13 mouse cellular contexts compared by ENCODE assay signal in the genomic region with DNA sequence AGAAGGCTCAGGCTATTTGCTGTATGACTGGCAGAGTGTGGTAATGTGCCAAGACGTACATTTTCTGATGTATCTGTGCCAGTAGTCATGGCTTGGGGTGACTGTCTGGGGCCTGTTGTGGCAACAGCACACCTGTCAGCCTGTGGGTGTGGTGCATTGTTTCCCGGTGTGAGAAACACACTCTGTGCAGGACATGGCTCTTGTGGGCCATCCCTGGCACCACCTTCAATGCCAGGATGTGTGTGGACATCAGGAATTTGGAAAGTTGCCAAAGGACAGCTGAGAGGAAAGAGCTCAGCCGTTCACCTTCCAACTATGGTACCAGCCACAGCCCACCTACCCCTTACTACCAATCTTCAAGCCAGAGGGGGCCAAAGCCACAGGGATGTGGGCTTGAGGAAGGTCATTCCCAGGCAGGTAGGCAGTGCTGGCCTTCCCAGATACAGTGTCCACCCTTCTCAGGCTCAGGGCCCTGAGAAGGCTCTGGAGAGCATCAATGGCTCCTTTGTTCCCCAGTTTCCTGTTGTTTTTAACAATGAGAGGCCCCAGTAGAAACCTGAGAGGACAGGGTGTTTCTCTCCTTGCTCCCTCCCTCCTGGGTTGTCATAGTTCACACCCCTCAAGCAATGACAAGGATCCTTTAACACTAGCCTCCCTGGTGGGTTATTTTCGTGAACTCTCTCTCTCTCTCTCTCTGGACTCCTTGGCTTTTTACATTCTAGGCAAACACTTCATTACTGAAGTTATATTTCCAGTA. TPM values are rescaled to one million over a fixed set of nuclear protein-coding genes. Genes with fewer than 3 reads are reported as not detected.
A peak's percentile ranks its signal among the peaks of the same experiment; 100 is the strongest.
DNase-seq lines count a peak whose midpoint lies in the region; ATAC-seq and TF ChIP-seq lines count a peak whose summit lies in the region.
"Had no signal": no experiment of that assay in that cellular context is flagged by ENCODE, and none has a peak within 500 bp of the region (broad histone marks: within the 10 kb centered on the region; RNA-seq: fewer than 3 reads in every experiment).

No protein-coding gene starts in this region.

- ATAC-seq in heart, embryonic 11.5 days (replicated peaks; ENCODE audit: insufficient number of reproducible peaks, low FRiP score, low TSS enrichment) = no peak
- ATAC-seq in lung, postnatal 0 days = peak; percentile 33
- 0 out of 2 replicates have a peak, but pooled peaks have one; percentile 14 for ATAC-seq in intestine, embryonic 15.5 days
- ATAC-seq: forebrain, postnatal 0 days had no signal

- intact Hi-C loops in heart, postnatal 36 days (cut with DNase I) = no loop called here
- intact Hi-C loops in left cerebral cortex, postnatal 14 days (cut with DNase I) = no loop called here

- 43% methylated on average over 4 of the region's 4 CpGs for WGBS in heart, embryonic 11.5 days (ENCODE audit: insufficient replicate concordance)
- WGBS in lung, postnatal 0 days = 30% methylated on average over 4 of the region's 4 CpGs
- 69% methylated on average over 4 of the region's 4 CpGs for WGBS in intestine, embryonic 15.5 days

- no peak overlapping the region for H3K4me3 ChIP-seq in heart, embryonic 11.5 days (ENCODE audit: low read depth, low read length)
- no peak overlapping the region for H3K4me3 ChIP-seq in lung, postnatal 0 days (ENCODE audit: low read depth, low read length)
- H3K4me3 ChIP-seq in intestine, embryonic 15.5 days (replicated peaks) = no peak overlapping the region
- H3K4me3 ChIP-seq in layer of hippocampus, adult 2 months = no peak overlapping the region
- H3K4me3 ChIP-seq: stomach, embryonic 15.5 days had no signal

- H3K9ac ChIP-seq in heart, embryonic 11.5 days (ENCODE audit: low read depth, low read length) = no peak overlapping the region
- H3K9ac ChIP-seq in lung, postnatal 0 days (replicated peaks; ENCODE audit: low read depth) = no peak overlapping the region
- no peak overlapping the region for H3K9ac ChIP-seq in intestine, embryonic 15.5 days
- H3K9ac ChIP-seq: forebrain, postnatal 0 days; hindbrain, embryonic 14.5 days; stomach, embryonic 15.5 days had no signal

- no peak overlapping the region for H3K4me2 ChIP-seq in heart, embryonic 11.5 days
- H3K4me2 ChIP-seq in lung, postnatal 0 days (replicated peaks; ENCODE audit: low read depth, low read length) = no peak overlapping the region
- no peak overlapping the region for H3K4me2 ChIP-seq in intestine, embryonic 15.5 days (replicated peaks)
- H3K4me2 ChIP-seq: hindbrain, embryonic 14.5 days; stomach, embryonic 15.5 days had no signal

- TF ChIP-seq EP300 in lung, postnatal 0 days (IDR thresholded peaks at IDR 0.05) = peak; percentile 54

- no peak; the same call in 1 of the 2 replicates for TF ChIP-seq CTCF in lung, postnatal 0 days (IDR thresholded peaks at IDR 0.05)
- no peak for TF ChIP-seq CTCF in layer of hippocampus, adult 2 months (conservative IDR thresholded peaks at IDR 0.05)

- peaks cover under 1% of the 10 kb centered on the region for H3K27me3 ChIP-seq in heart, embryonic 11.5 days (ENCODE audit: control insufficient read depth, insufficient read depth, low read length)
- no peaks in the 10 kb centered on the region for H3K27me3 ChIP-seq in lung, postnatal 0 days (replicated peaks; ENCODE audit: insufficient read depth, low read length)
- no peaks in the 10 kb centered on the region; the same call in 1 of the 2 replicates for H3K27me3 ChIP-seq in intestine, embryonic 15.5 days (replicated peaks)

- no peaks in the 10 kb centered on the region for H3K9me3 ChIP-seq in heart, embryonic 11.5 days (replicated peaks; ENCODE audit: control insufficient read depth, low read length)
- H3K9me3 ChIP-seq in lung, postnatal 0 days (ENCODE audit: low read length) = no peaks in the 10 kb centered on the region
- H3K9me3 ChIP-seq in intestine, embryonic 15.5 days = no peaks in the 10 kb centered on the region
- H3K9me3 ChIP-seq: stomach, embryonic 15.5 days had no signal

- H3K4me1 ChIP-seq in heart, embryonic 11.5 days (ENCODE audit: control insufficient read depth, insufficient read depth, low read length) = peaks cover 23% of the 10 kb centered on the region
- H3K4me1 ChIP-seq in lung, postnatal 0 days (ENCODE audit: insufficient read depth, low read depth, low read length) = peaks cover 9% of the 10 kb centered on the region; the same call in 1 of the 2 replicates
- H3K4me1 ChIP-seq in intestine, embryonic 15.5 days (replicated peaks) = peaks cover 18% of the 10 kb centered on the region

- DNase-seq in heart, postnatal 36 days = no peak
- peak; percentile 64 for DNase-seq in lung, postnatal 0 days (ENCODE audit: low spot score)
- DNase-seq in lung, postnatal 14 days = no peak
- DNase-seq in layer of hippocampus, adult 2 months (ENCODE audit: low spot score in 2 of 2) = no peak
- DNase-seq in left cerebral cortex, postnatal 14 days (ENCODE audit: low spot score in 2 of 2) = no peak
- DNase-seq: forebrain, postnatal 0 days; right cerebral cortex, adult 18-20 months had no signal

- no peaks in the 10 kb centered on the region for H3K36me3 ChIP-seq in heart, embryonic 11.5 days (ENCODE audit: control insufficient read depth, insufficient read depth, low read length)
- no peaks in the 10 kb centered on the region for H3K36me3 ChIP-seq in lung, postnatal 0 days (ENCODE audit: insufficient read depth, low read length)
- H3K36me3 ChIP-seq in intestine, embryonic 15.5 days = no peaks in the 10 kb centered on the region
- H3K36me3 ChIP-seq: stomach, embryonic 15.5 days had no signal

- peak overlapping the region; percentile 19; the same call in 1 of the 2 replicates for H3K27ac ChIP-seq in heart, embryonic 11.5 days (ENCODE audit: low read depth, low read length)
- peak overlapping the region; percentile 86 for H3K27ac ChIP-seq in lung, postnatal 0 days (ENCODE audit: low read length)
- H3K27ac ChIP-seq in intestine, embryonic 15.5 days = peak overlapping the region; percentile 44; the same call in 1 of the 2 replicates
- H3K27ac ChIP-seq in layer of hippocampus, adult 2 months = no peak overlapping the region
- H3K27ac ChIP-seq: hindbrain, embryonic 14.5 days had no signal

RNA-seq across cellular contexts. Expression of gene Trnp1, which starts 8.7 kb away (rescaled TPM):
- 0.94 and 1.4 TPM in 2 replicates for polyA plus RNA-seq in heart, embryonic 11.5 days (2014; fragmentation: Nextera tagmentation; extraction: Ambion mirVana)
- 1 to 10 TPM; 1.7 to 2.0 TPM for total RNA-seq in heart, postnatal 36 days (2021)
- 1.1 and 1.4 TPM in 2 replicates for polyA plus RNA-seq in lung, postnatal 0 days (2015; fragmentation: Nextera tagmentation; extraction: Ambion mirVana)
- polyA plus RNA-seq in intestine, embryonic 15.5 days (2015; fragmentation: Nextera tagmentation; extraction: Ambion mirVana) = 1.6 and 1.7 TPM in 2 replicates
- 100 to 1,000 TPM; 154 to 165 TPM for total RNA-seq in layer of hippocampus, adult 2 months (2021)
- 100 to 1,000 TPM; 150 to 170 TPM for total RNA-seq in left cerebral cortex, postnatal 14 days (2021)
- total RNA-seq: liver, adult 2 months; megakaryocyte, adult 5-6 weeks had no signal

RNA-seq across cellular contexts. Expression of gene Tent5b, which starts 9.7 kb away (rescaled TPM):
- 0.47 and 0.83 TPM in 2 replicates for polyA plus RNA-seq in heart, embryonic 11.5 days (2014; fragmentation: Nextera tagmentation; extraction: Ambion mirVana)
- total RNA-seq in heart, postnatal 36 days (2021) = 1 to 10 TPM; 2.1 to 2.2 TPM
- polyA plus RNA-seq in lung, postnatal 0 days (2015; fragmentation: Nextera tagmentation; extraction: Ambion mirVana) = 11.0 and 19.1 TPM in 2 replicates
- 0.82 and 0.94 TPM in 2 replicates for polyA plus RNA-seq in intestine, embryonic 15.5 days (2015; fragmentation: Nextera tagmentation; extraction: Ambion mirVana)
- not detected for total RNA-seq in layer of hippocampus, adult 2 months (2021)
- not detected for total RNA-seq in left cerebral cortex, postnatal 14 days (2021)
- total RNA-seq: megakaryocyte, adult 5-6 weeks had no signal

RNA-seq across cellular contexts. Expression of gene Kdf1, which starts 29.1 kb away (rescaled TPM):
- polyA plus RNA-seq in heart, embryonic 11.5 days (2014; fragmentation: Nextera tagmentation; extraction: Ambion mirVana) = 0.77 and 0.80 TPM in 2 replicates
- total RNA-seq in heart, postnatal 36 days (2021) = not detected
- polyA plus RNA-seq in lung, postnatal 0 days (2015; fragmentation: Nextera tagmentation; extraction: Ambion mirVana) = 24.8 TPM in 2 replicates
- 40.5 and 45.1 TPM in 2 replicates for polyA plus RNA-seq in intestine, embryonic 15.5 days (2015; fragmentation: Nextera tagmentation; extraction: Ambion mirVana)
- total RNA-seq in layer of hippocampus, adult 2 months (2021) = under 1 TPM in 1 of 2 experiments, not detected in 1; 0.34 TPM
- total RNA-seq in left cerebral cortex, postnatal 14 days (2021) = not detected
- total RNA-seq: forebrain, postnatal 0 days; megakaryocyte, adult 5-6 weeks had no signal
- polyA plus RNA-seq: hindbrain, embryonic 14.5 days had no signal

RNA-seq across cellular contexts. Expression of gene Nudc, which starts 56.1 kb away (rescaled TPM):
- polyA plus RNA-seq in heart, embryonic 11.5 days (2014; fragmentation: Nextera tagmentation; extraction: Ambion mirVana) = 221 TPM in 2 replicates
- 10 to 100 TPM; 68.6 to 76.2 TPM for total RNA-seq in heart, postnatal 36 days (2021)
- 130 and 154 TPM in 2 replicates for polyA plus RNA-seq in lung, postnatal 0 days (2015; fragmentation: Nextera tagmentation; extraction: Ambion mirVana)
- polyA plus RNA-seq in intestine, embryonic 15.5 days (2015; fragmentation: Nextera tagmentation; extraction: Ambion mirVana) = 280 and 288 TPM in 2 replicates
- total RNA-seq in layer of hippocampus, adult 2 months (2021) = 100 to 1,000 TPM; 123 to 128 TPM
- 100 to 1,000 TPM; 102 TPM for total RNA-seq in left cerebral cortex, postnatal 14 days (2021)

Comparison
In these comparisons a context has a peak if more than half of its experiments do, and no peak if none do; other contexts are left out.
1. RNA of gene Trnp1, which starts 8.7 kb away (total RNA-seq): 150 to 170 TPM in left cerebral cortex, postnatal 14 days and 154 to 165 TPM in layer of hippocampus, adult 2 months; 1.7 to 2.0 TPM in heart, postnatal 36 days; every median in the first group is over 10 times any median in the second.